Comparison of ENCODE assay signal across 16 mouse cellular contexts in the genomic region with DNA sequence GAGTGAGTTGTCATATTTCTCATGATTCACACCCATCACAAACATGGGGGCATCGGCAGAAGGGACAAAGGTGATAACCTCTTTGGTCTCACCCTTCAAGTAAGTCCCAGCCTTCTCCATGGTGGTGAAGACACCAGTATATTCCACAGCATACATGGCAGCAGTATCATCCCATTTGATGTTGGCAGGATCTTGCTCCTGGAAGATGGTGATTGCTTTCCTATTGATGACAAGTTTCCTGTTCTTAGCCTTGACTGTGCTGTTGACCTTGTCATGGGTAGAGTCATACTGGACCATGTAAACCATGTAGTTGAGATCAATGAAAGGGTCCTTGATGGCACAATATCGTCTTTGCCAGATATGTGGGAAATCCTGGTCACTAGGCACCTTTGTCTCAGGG.
"Had no signal": no experiment of that assay in that cellular context is flagged by ENCODE, and none has a peak within 500 bp of the region (broad histone marks: within the 10 kb centered on the region; RNA-seq: fewer than 3 reads in every experiment).

No protein-coding gene starts in this region.

- H3K9ac ChIP-seq: neural tube, embryonic 13.5 days; neural tube, embryonic 15.5 days; stomach, embryonic 15.5 days had no signal

- H3K27me3 ChIP-seq: neural tube, embryonic 13.5 days; neural tube, embryonic 15.5 days; stomach, embryonic 15.5 days had no signal

- DNase-seq: retina, postnatal 1 day; right cerebral cortex, adult 18-20 months; right cerebral cortex, postnatal 14 days; right cerebral cortex, postnatal 25 days; right cerebral cortex, postnatal 4 days; spleen, adult 18-20 months; thymus, adult 18-20 months; thymus, adult 2 months; thymus, postnatal 14 days; thymus, postnatal 25 days; thymus, postnatal 36 days; thymus, postnatal 4 days had no signal

- H3K4me1 ChIP-seq: neural tube, embryonic 13.5 days; neural tube, embryonic 15.5 days; stomach, embryonic 15.5 days had no signal

- H3K36me3 ChIP-seq: neural tube, embryonic 13.5 days; neural tube, embryonic 15.5 days; stomach, embryonic 15.5 days had no signal

- H3K4me2 ChIP-seq: neural tube, embryonic 13.5 days; neural tube, embryonic 15.5 days; stomach, embryonic 15.5 days had no signal

- H3K4me3 ChIP-seq: neural tube, embryonic 13.5 days; neural tube, embryonic 15.5 days; stomach, embryonic 15.5 days had no signal

- H3K9me3 ChIP-seq: neural tube, embryonic 13.5 days; neural tube, embryonic 15.5 days; stomach, embryonic 15.5 days had no signal

- H3K27ac ChIP-seq: neural tube, embryonic 13.5 days; neural tube, embryonic 15.5 days; stomach, embryonic 15.5 days; stomach, postnatal 0 days had no signal
